Comparison of ENCODE assay signal across 7 mouse cellular contexts in the genomic region with DNA sequence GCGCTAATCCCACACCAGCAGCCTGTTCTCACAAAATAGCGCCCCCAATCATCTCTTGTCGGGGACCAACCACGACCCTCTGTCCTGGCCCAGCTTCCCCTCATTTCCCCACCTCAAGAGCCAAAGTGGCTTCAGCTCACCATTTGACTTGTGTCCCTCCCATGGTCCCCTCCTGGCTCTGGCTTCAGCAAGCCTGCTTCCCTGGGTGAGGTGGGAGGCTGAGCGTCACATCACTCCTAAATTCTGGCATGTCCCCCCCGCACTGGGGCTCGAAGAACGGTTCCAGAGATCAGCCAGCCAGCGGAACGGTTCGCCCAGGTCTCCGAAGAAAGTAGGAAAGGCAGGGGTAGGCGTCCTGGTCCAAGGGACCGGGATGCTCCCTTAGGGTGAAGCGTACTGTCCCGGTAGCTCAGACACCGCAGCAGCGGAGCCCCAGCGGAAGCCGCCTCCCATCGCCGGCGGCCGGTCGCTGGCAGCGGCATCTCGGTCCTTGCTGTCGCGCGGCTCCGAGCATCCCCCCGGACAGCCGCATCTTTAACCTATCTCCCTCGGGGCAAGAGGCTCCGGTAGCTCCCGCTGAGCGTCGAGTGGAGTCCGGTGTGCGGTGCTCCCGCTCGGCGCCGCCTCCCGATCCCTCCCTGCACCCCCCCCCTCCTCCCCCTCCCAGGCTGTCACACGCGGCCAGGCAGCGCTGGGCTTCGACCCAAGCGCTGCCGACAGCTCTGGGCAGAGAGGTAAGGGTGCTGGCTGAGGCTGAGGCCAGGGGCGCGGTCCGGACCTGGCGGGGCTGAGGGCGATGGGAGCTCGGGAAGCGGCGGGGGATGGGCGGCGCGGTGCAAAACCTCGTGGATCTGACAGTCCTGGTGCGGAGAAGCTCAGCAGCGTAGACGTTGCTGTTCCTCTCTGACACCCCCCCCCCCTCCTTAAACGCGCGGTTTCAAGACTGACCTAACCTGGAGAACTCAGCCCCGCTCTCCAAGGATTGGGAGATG. TPM values are rescaled to one million over a fixed set of nuclear protein-coding genes. Genes with fewer than 3 reads are reported as not detected.
DNase-seq lines count a peak whose midpoint lies in the region; ATAC-seq lines count a peak whose summit lies in the region.

No protein-coding gene starts in this region.

- peak; percentile 54 for ATAC-seq in inflammation-experienced regulatory T-cells, adult 6 months
- peak; percentile 64; the same call in 1 of the 2 replicates for ATAC-seq in megakaryocyte-erythroid progenitor cell, adult 5-6 weeks (replicated peaks; ENCODE audit: low FRiP score, low TSS enrichment, poor library complexity, severe bottlenecking)

- intact Hi-C loops in left cerebral cortex, postnatal 4 days (cut with DNase I) = no loop called here

- peak; percentile 27 for DNase-seq in T-cell, adult 2 months (ENCODE audit: low spot score)
- peak; percentile 74 for DNase-seq in cerebellum, adult 9-10 months
- DNase-seq in gastrocnemius, adult 18-20 months (ENCODE audit: low spot score) = peak; percentile 27
- DNase-seq in left cerebral cortex, postnatal 4 days = peak; percentile 52
- peak; percentile 69 for DNase-seq in right cerebral cortex, postnatal 4 days

RNA-seq across cellular contexts. Expression of a gene that starts 39.1 kb away (rescaled TPM):
- total RNA-seq in gastrocnemius, adult 18-20 months (2021) = 100 to 1,000 TPM; 175 to 192 TPM
- 10 to 100 TPM; 11.5 to 20.4 (median 18.7) TPM for polyA plus RNA-seq in inflammation-experienced regulatory T-cells, adult 6 months (2017; shearing (Covaris generic))
- total RNA-seq in left cerebral cortex, postnatal 4 days (2021) = 10 to 100 TPM; 73.7 to 79.4 TPM
- total RNA-seq in megakaryocyte-erythroid progenitor cell, adult 5-6 weeks (2014; fragmentation: Nextera tagmentation) = 41.0 and 51.5 TPM in 2 replicates
- total RNA-seq in megakaryocyte-erythroid progenitor cell, adult 5-6 weeks (2017) = 52.4 and 68.9 TPM in 2 replicates

RNA-seq across cellular contexts. Expression of a gene that starts 40.6 kb away (rescaled TPM):
- total RNA-seq in gastrocnemius, adult 18-20 months (2021) = 1 to 10 TPM; 2.1 to 4.7 TPM
- polyA plus RNA-seq in inflammation-experienced regulatory T-cells, adult 6 months (2017; shearing (Covaris generic)) = 1 to 10 TPM in 2 of 3 experiments, not detected in 1; 1.4 to 1.9 TPM
- total RNA-seq in left cerebral cortex, postnatal 4 days (2021) = 10 to 100 TPM; 65.3 to 66.0 TPM
- not detected in 2 replicates for total RNA-seq in megakaryocyte-erythroid progenitor cell, adult 5-6 weeks (2014; fragmentation: Nextera tagmentation)
- total RNA-seq in megakaryocyte-erythroid progenitor cell, adult 5-6 weeks (2017) = not detected in 2 replicates

RNA-seq across cellular contexts. Expression of a gene that starts 47.6 kb away (rescaled TPM):
- 1 to 10 TPM; 4.5 to 5.6 TPM for total RNA-seq in gastrocnemius, adult 18-20 months (2021)
- polyA plus RNA-seq in inflammation-experienced regulatory T-cells, adult 6 months (2017; shearing (Covaris generic)) = not detected
- 1 to 10 TPM; 1.8 to 2.0 TPM for total RNA-seq in left cerebral cortex, postnatal 4 days (2021)
- total RNA-seq in megakaryocyte-erythroid progenitor cell, adult 5-6 weeks (2014; fragmentation: Nextera tagmentation) = not detected in 2 replicates
- total RNA-seq in megakaryocyte-erythroid progenitor cell, adult 5-6 weeks (2017) = not detected in 2 replicates

RNA-seq across cellular contexts. Expression of a gene that starts 52.4 kb away (rescaled TPM):
- total RNA-seq in gastrocnemius, adult 18-20 months (2021) = 1,000 to 10,000 TPM; 1,743 to 2,314 TPM
- polyA plus RNA-seq in inflammation-experienced regulatory T-cells, adult 6 months (2017; shearing (Covaris generic)) = 1 to 10 TPM in 2 of 3 experiments, not detected in 1; 1.7 to 1.9 TPM
- total RNA-seq in left cerebral cortex, postnatal 4 days (2021) = 10 to 100 TPM; 39.1 to 40.9 TPM
- not detected in 2 replicates for total RNA-seq in megakaryocyte-erythroid progenitor cell, adult 5-6 weeks (2014; fragmentation: Nextera tagmentation)
- total RNA-seq in megakaryocyte-erythroid progenitor cell, adult 5-6 weeks (2017) = not detected in 2 replicates

RNA-seq across cellular contexts. Expression of a gene that starts 53.4 kb away (rescaled TPM):
- 100 to 1,000 TPM; 120 to 134 TPM for total RNA-seq in gastrocnemius, adult 18-20 months (2021)
- polyA plus RNA-seq in inflammation-experienced regulatory T-cells, adult 6 months (2017; shearing (Covaris generic)) = not detected
- 1 to 10 TPM; 1.0 to 1.3 TPM for total RNA-seq in left cerebral cortex, postnatal 4 days (2021)
- total RNA-seq in megakaryocyte-erythroid progenitor cell, adult 5-6 weeks (2014; fragmentation: Nextera tagmentation) = not detected in 2 replicates
- not detected in 2 replicates for total RNA-seq in megakaryocyte-erythroid progenitor cell, adult 5-6 weeks (2017)

Comparison
In these comparisons a context has a peak if more than half of its experiments do, and no peak if none do; other contexts are left out.
1. Peak in every context shown above with its lines: DNase-seq and ATAC-seq.
2. RNA of a gene that starts 40.6 kb away (total RNA-seq): 65.3 to 66.0 TPM in left cerebral cortex, postnatal 4 days; 2.1 to 4.7 TPM in gastrocnemius, adult 18-20 months and not detected in megakaryocyte-erythroid progenitor cell, adult 5-6 weeks; every median in the first group is over 10 times any median in the second.